Mouse (Mus musculus) embryonic fibroblast, embryonic 13.5 days (primary cell): ENCODE data around the gene Antxr2.

Experiments
- CTCF ChIP-seq: IDR thresholded peaks from 2 replicates; pipeline ENCODE4 v1.5.1; 2011; ENCODE audit warnings: mild to moderate bottlenecking, control low read depth, low read length, moderate library complexity, borderline replicate concordance; ENCODE audit not compliant: insufficient read depth
- POLR2A ChIP-seq: IDR thresholded peaks from 2 replicates; pipeline ENCODE4 v1.6.1; 2011; ENCODE audit warnings: low read depth, mild to moderate bottlenecking, control low read depth, low read length, moderate library complexity

- TF ChIP-seq CTCF (no peak), POLR2A (no peak)
These were observed 152.5 kb downstream of the Antxr2 start for GRCm38 (mm10) chr5:97878215-97878794.
